ENCODE assay signal across 37 mouse cellular contexts in the genomic region with DNA sequence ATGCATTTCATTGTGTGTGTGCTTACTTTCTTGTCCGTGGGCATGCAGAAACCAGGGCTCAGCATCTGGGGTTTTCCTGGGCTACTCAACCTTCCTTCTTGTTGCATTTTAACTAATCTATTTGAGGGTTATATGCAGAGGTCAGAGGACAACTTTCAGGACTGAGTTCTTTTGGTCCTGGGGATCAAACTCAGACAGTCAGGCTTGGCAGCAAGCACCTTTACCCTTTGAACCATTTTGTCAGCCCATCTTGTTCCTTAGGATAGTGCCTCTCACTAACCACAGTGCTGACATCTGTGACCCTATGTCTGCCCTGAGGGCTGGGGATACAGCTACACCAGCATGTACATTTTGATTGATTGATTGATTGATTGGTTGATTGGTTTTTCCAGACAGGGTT. TPM values are rescaled to one million over a fixed set of nuclear protein-coding genes. Genes with fewer than 3 reads are reported as not detected.
"Had no signal": no experiment of that assay in that cellular context is flagged by ENCODE, and none has a peak within 500 bp of the region (broad histone marks: within the 10 kb centered on the region; RNA-seq: fewer than 3 reads in every experiment).

No protein-coding gene starts in this region.

- H3K36me3 ChIP-seq: heart, embryonic 10.5 days; heart, embryonic 12.5 days; heart, embryonic 13.5 days; heart, embryonic 15.5 days; hindbrain, embryonic 10.5 days; hindbrain, embryonic 12.5 days; hindbrain, embryonic 13.5 days; hindbrain, embryonic 15.5 days; intestine, embryonic 15.5 days; kidney, embryonic 15.5 days had no signal

- H3K9me3 ChIP-seq: heart, embryonic 10.5 days; heart, embryonic 15.5 days; hindbrain, embryonic 13.5 days; hindbrain, embryonic 15.5 days; kidney, embryonic 15.5 days had no signal

- H3K4me3 ChIP-seq: heart, embryonic 10.5 days; heart, embryonic 12.5 days; heart, embryonic 13.5 days; heart, embryonic 15.5 days; hindbrain, embryonic 10.5 days; hindbrain, embryonic 12.5 days; hindbrain, embryonic 13.5 days; hindbrain, embryonic 15.5 days; intestine, embryonic 15.5 days; kidney, embryonic 15.5 days; layer of hippocampus, adult 2 months had no signal

- ATAC-seq: hindbrain, embryonic 16.5 days; hindbrain, postnatal 0 days; inflammation-experienced regulatory T-cells, adult 6 months; intestine, embryonic 15.5 days; intestine, embryonic 16.5 days; intestine, postnatal 0 days had no signal

- H3K9ac ChIP-seq: heart, embryonic 12.5 days; heart, embryonic 13.5 days; heart, embryonic 15.5 days; hindbrain, embryonic 12.5 days; hindbrain, embryonic 13.5 days; hindbrain, embryonic 14.5 days; hindbrain, embryonic 15.5 days; intestine, embryonic 15.5 days; kidney, embryonic 15.5 days had no signal

- H3K4me1 ChIP-seq: heart, embryonic 12.5 days; heart, embryonic 13.5 days; hindbrain, embryonic 12.5 days; hindbrain, embryonic 13.5 days; hindbrain, embryonic 15.5 days; intestine, embryonic 15.5 days had no signal

- DNase-seq: heart, postnatal 10 days; heart, postnatal 14 days; heart, postnatal 36 days; heart, postnatal 4 days; kidney, adult 11 months; kidney, adult 18-20 months; kidney, adult 8-10 months; kidney, postnatal 10 days; kidney, postnatal 14 days; kidney, postnatal 25 days; kidney, postnatal 36 days; kidney, postnatal 4 days; layer of hippocampus, adult 9-11 months; layer of hippocampus, postnatal 36 days had no signal

- H3K4me2 ChIP-seq: heart, embryonic 11.5 days; heart, embryonic 12.5 days; heart, embryonic 13.5 days; heart, embryonic 15.5 days; hindbrain, embryonic 12.5 days; hindbrain, embryonic 13.5 days; hindbrain, embryonic 14.5 days; hindbrain, embryonic 15.5 days; intestine, embryonic 15.5 days; kidney, embryonic 15.5 days had no signal

- H3K27ac ChIP-seq: heart, embryonic 10.5 days; heart, embryonic 13.5 days; heart, embryonic 15.5 days; hindbrain, embryonic 10.5 days; hindbrain, embryonic 12.5 days; hindbrain, embryonic 13.5 days; hindbrain, embryonic 14.5 days; hindbrain, embryonic 15.5 days; hindbrain, postnatal 0 days; intestine, embryonic 15.5 days; kidney, embryonic 15.5 days; kidney, postnatal 0 days; layer of hippocampus, adult 2 months had no signal

- H3K27me3 ChIP-seq: hindbrain, embryonic 15.5 days; intestine, embryonic 15.5 days; kidney, embryonic 15.5 days had no signal

RNA-seq across cellular contexts. Expression of a gene that starts 19.5 kb away (rescaled TPM):
- total RNA-seq: heart, postnatal 25 days; heart, postnatal 36 days; hindbrain, postnatal 0 days had no signal
- polyA plus RNA-seq: heart, embryonic 10.5 days; heart, embryonic 11.5 days; heart, embryonic 12.5 days; heart, embryonic 13.5 days; heart, embryonic 14.5 days; heart, postnatal 0 days; hindbrain, embryonic 10.5 days; hindbrain, embryonic 12.5 days; hindbrain, embryonic 14.5 days; hindbrain, embryonic 15.5 days; hindbrain, postnatal 0 days; kidney, embryonic 14.5 days had no signal

RNA-seq across cellular contexts. Expression of a gene that starts 35.3 kb away (rescaled TPM):
- polyA plus RNA-seq: inflammation-experienced regulatory T-cells, adult 6 months had no signal
